Mouse (Mus musculus) hindbrain, embryonic 16.5 days (tissue): ENCODE measurements around the gene Arid4a. TPM values are rescaled to one million over a fixed set of nuclear protein-coding genes. Genes with fewer than 3 reads are reported as not detected.

Source experiments
- ATAC-seq: fragments of 200-750 bp; cut with Nextera tagmentation; 2 replicates; pipeline ENCODE4 v1.8.0; 2017; ENCODE audit warnings: moderate TSS enrichment, moderate library complexity
- H3K27ac ChIP-seq: fragments of 300-500 bp; sonication (generic); 2 replicates; pipeline ENCODE4 v1.5.1; 2014; ENCODE audit warnings: low read depth, mild to moderate bottlenecking, control low read depth, low read length, moderate library complexity
- H3K27me3 ChIP-seq: fragments of 300-500 bp; sonication (generic); replicated peaks from 2 replicates; pipeline ENCODE4 v1.6.1; 2014; ENCODE audit warnings: low read length; ENCODE audit not compliant: control insufficient read depth, insufficient read depth
- H3K36me3 ChIP-seq: fragments of 300-500 bp; sonication (generic); 2 replicates; pipeline ENCODE4 v1.6.1; 2014; ENCODE audit warnings: mild to moderate bottlenecking, low read length, moderate library complexity, mixed read lengths; ENCODE audit not compliant: control insufficient read depth, insufficient read depth
- H3K4me1 ChIP-seq: fragments of 300-500 bp; sonication (generic); 2 replicates; pipeline ENCODE4 v1.6.1; 2014; ENCODE audit warnings: low read depth, low read length; ENCODE audit not compliant: control insufficient read depth, insufficient read depth
- H3K4me2 ChIP-seq: fragments of 300-500 bp; sonication (generic); 2 replicates; pipeline ENCODE4 v1.6.1; 2014; ENCODE audit warnings: mild to moderate bottlenecking, low read length, control low read depth, moderate library complexity
- H3K4me3 ChIP-seq: fragments of 300-500 bp; sonication (generic); 2 replicates; pipeline ENCODE4 v1.5.1; 2014; ENCODE audit warnings: mild to moderate bottlenecking, low read length, control low read depth, moderate library complexity
- H3K9ac ChIP-seq: fragments of 300-500 bp; sonication (generic); 2 replicates; pipeline ENCODE4 v1.6.1; 2014; ENCODE audit warnings: low read depth, mild to moderate bottlenecking, control low read depth, low read length, moderate library complexity
- H3K9me3 ChIP-seq: fragments of 300-500 bp; sonication (generic); 2 replicates; pipeline ENCODE4 v1.6.1; 2014; ENCODE audit warnings: mild to moderate bottlenecking, low read length, moderate library complexity; ENCODE audit not compliant: control insufficient read depth
- WGBS: fragments of 180-500 bp; shearing (Covaris S2); extraction: QIAGEN DNeasy Blood & Tissue Kit; methylation state at CpG from one replicate; pipeline ENCODE4 v1.1.7; 2014; 5-methylcytosine and 5-hydroxymethylcytosine counted together
- polyA plus RNA-seq: library from polyadenylated mRNA; unstranded; fragments of >200 nt; fragmentation: Nextera tagmentation; extraction: Ambion mirVana; gene quantifications from 2 replicates; pipeline ENCODE4 v1.2.1, GENCODE M21; 2015

Gene Arid4a
- 41.4 and 41.7 TPM in 2 replicates for polyA plus RNA-seq

- peak; percentile 99 for ATAC-seq
- H3K27ac ChIP-seq: peak within 1 kb of the TSS; percentile 97
- peak within 1 kb of the TSS; percentile 88 for H3K4me2 ChIP-seq
- no peaks in the 10 kb centered on the region for H3K27me3 ChIP-seq
- H3K4me1 ChIP-seq: peaks cover 21% of the 10 kb centered on the region
- no peaks in the 10 kb centered on the region for H3K9me3 ChIP-seq
- H3K4me3 ChIP-seq: peak within 1 kb of the TSS; percentile 95
- peaks cover 3% of the 10 kb centered on the region for H3K36me3 ChIP-seq
- under 1% methylated on average over 55 of the region's 61 CpGs for WGBS
- peak within 1 kb of the TSS; percentile 86 for H3K9ac ChIP-seq
Observed at GRCm38 (mm10) chr12:71015363-71016210, at the start of gene Arid4a. Gene Arid4a, plus strand, starts transcription at chr12:71015990.

- H3K4me2 ChIP-seq: peak overlapping the region; percentile 69
- H3K27ac ChIP-seq: peak overlapping the region; percentile 89
- no peaks in the 10 kb centered on the region for H3K27me3 ChIP-seq
- H3K36me3 ChIP-seq: peaks cover 6% of the 10 kb centered on the region
- H3K4me1 ChIP-seq: no peaks in the 10 kb centered on the region; the same call in 1 of the 2 replicates
- ATAC-seq: no peak
- 46% methylated on average over 8 of the region's 8 CpGs for WGBS
- H3K9me3 ChIP-seq: no peaks in the 10 kb centered on the region
- peak overlapping the region; percentile 76 for H3K9ac ChIP-seq
- H3K4me3 ChIP-seq: peak overlapping the region; percentile 60
Observed at GRCm38 (mm10) chr12:70967581-70967980, 48.2 kb upstream of the Arid4a start.

DNA sequence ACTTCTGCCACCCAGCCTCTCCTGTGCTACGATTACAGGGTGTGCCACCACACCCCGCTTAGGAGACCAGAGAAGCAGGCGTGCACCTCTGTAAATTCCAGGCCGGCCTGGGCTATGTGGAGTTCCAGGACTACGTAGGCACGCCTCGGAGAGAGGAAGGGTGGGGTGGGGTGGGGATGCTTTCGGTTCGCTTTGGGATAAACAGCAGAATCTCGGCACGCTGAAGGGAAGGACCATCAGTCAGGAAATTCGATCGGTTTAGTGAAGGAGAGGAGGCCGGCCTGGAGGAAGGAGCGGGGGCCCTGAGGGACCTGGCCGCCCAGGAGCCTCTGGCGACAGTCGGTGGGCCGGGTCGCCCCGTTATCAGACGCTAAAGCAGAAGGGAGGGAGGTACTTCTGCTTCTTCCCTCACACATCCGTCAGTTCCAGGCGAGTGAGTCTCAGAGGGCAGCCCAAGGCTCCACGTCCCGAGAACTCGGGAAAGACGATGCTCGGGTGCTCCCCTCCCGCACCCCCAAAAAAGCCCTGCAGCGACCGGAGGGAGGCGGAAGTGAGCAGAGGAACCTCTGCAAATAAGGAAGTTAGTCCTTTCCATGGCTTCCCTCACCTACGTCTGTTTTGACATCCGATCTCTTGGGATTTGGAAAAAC, 47.5 kb upstream of the Arid4a start:
- Histone ChIP-seq H3K4me1 (no peaks in the 10 kb centered on the region; the same call in 1 of the 2 replicates), H3K36me3 (peaks cover 2% of the 10 kb centered on the region), H3K9ac (peak overlapping the region; percentile 76), H3K27ac (peak overlapping the region; percentile 89), H3K4me3 (peak overlapping the region; percentile 60), H3K9me3 (no peaks in the 10 kb centered on the region), H3K27me3 (no peaks in the 10 kb centered on the region), H3K4me2 (peak overlapping the region; percentile 69)
- ATAC-seq: peak; percentile 79
- under 1% methylated on average over 34 of the region's 35 CpGs for WGBS

- Histone ChIP-seq H3K9ac (no peak overlapping the region; the same call in 1 of the 2 replicates), H3K9me3 (no peaks in the 10 kb centered on the region), H3K36me3 (no peaks in the 10 kb centered on the region), H3K4me1 (no peaks in the 10 kb centered on the region; the same call in 1 of the 2 replicates), H3K4me2 (peak overlapping the region; percentile 69), H3K27ac (peak overlapping the region; percentile 89), H3K27me3 (no peaks in the 10 kb centered on the region), H3K4me3 (peak overlapping the region; percentile 60)
- ATAC-seq: peak; percentile 72
- under 1% methylated on average over 15 of the region's 15 CpGs for WGBS
Observed at GRCm38 (mm10) chr12:70968791-70969307, 46.9 kb upstream of the Arid4a start.

GRCm38 (mm10) chr12:70969485-70970184, 46.2 kb upstream of the Arid4a start:
- peak overlapping the region; percentile 42 for H3K4me3 ChIP-seq
- 3% methylated on average over 17 of the region's 17 CpGs for WGBS
- peak overlapping the region; percentile 54 for H3K4me2 ChIP-seq
- H3K27me3 ChIP-seq: no peaks in the 10 kb centered on the region
- H3K4me1 ChIP-seq: no peaks in the 10 kb centered on the region; the same call in 1 of the 2 replicates
- H3K27ac ChIP-seq: peak overlapping the region; percentile 76
- H3K36me3 ChIP-seq: no peaks in the 10 kb centered on the region
- H3K9ac ChIP-seq: no peak overlapping the region; the same call in none of the 2 replicates
- H3K9me3 ChIP-seq: no peaks in the 10 kb centered on the region
- ATAC-seq: no peak

GRCm38 (mm10) chr12:70973831-70974230, 42.0 kb upstream of the Arid4a start:
- no peaks in the 10 kb centered on the region for H3K9me3 ChIP-seq
- peaks cover 11% of the 10 kb centered on the region for H3K4me1 ChIP-seq
- peak overlapping the region; percentile 63 for H3K4me2 ChIP-seq
- WGBS: 91% methylated on average over 4 of the region's 4 CpGs
- no peaks in the 10 kb centered on the region for H3K36me3 ChIP-seq
- no peaks in the 10 kb centered on the region for H3K27me3 ChIP-seq
- ATAC-seq: no peak
- peak overlapping the region; percentile 87 for H3K4me3 ChIP-seq
- no peak overlapping the region for H3K9ac ChIP-seq
- H3K27ac ChIP-seq: no peak overlapping the region; the same call in 1 of the 2 replicates

DNA sequence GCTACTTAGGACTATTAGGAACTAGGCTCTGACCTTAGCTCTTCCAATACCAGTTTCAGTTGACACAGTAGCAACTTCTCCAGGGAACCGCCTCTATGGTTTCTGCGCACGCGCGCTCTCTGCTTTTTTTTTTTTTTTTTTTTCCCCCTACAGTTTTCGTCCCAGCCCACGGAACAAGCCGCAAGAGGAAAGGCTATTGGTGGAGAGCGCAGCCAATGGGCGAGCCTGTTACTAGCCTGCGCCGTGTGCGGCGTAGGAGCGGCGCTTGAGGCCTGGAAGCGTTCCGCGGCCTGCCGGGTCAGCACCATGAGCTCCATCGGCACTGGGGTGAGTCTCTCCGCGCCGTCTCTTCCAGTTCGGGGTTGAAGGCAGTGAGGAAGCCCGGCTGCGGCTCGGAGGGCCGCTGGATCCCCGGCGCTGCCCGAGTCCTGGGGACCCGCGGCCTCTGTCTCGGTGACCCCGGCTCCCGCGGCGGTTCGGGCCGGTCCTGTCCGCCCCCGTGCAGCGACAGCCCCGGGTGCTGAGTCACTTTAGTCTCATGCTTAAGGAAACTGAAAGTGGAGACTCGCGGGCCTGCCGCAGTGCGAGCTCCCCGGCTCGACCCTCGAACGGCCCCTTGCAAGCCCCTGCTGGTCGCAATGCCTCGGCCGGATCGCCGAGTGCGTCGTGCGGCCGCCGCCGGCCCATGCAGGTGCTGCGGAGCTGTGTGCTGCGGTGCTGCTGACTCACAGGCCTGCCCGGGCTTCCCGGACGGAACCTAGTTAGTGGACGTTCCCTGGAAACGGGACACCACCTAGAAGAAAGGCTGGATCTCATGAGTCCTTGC, 41.1 kb upstream of the Arid4a start, which contains the start of gene Psma3:
TSS of gene Psma3 (plus strand) at position 181 of the 826 bp plus-strand sequence.
- Histone ChIP-seq H3K27ac (peak within 1 kb of the TSS; percentile 97), H3K4me1 (peaks cover 11% of the 10 kb centered on the region), H3K27me3 (no peaks in the 10 kb centered on the region), H3K4me2 (peak within 1 kb of the TSS; percentile 63), H3K9me3 (no peaks in the 10 kb centered on the region), H3K4me3 (peak within 1 kb of the TSS; percentile 87), H3K9ac (peak within 1 kb of the TSS; percentile 99), H3K36me3 (no peaks in the 10 kb centered on the region)
- WGBS: under 1% methylated on average over 61 of the region's 71 CpGs
- ATAC-seq: peak; percentile 99

GRCm38 (mm10) chr12:70975406-70975805, 40.4 kb upstream of the Arid4a start:
- no peak for ATAC-seq
- Histone ChIP-seq H3K4me3 (peak overlapping the region; percentile 87), H3K36me3 (no peaks in the 10 kb centered on the region), H3K9me3 (no peaks in the 10 kb centered on the region), H3K9ac (peak overlapping the region; percentile 99), H3K4me2 (peak overlapping the region; percentile 62), H3K27me3 (no peaks in the 10 kb centered on the region), H3K4me1 (peaks cover 11% of the 10 kb centered on the region), H3K27ac (peak overlapping the region; percentile 97)
- 24% methylated on average over 10 of the region's 10 CpGs for WGBS
